Mouse (Mus musculus) MEL (cell line): ENCODE measurements around the gene Dnajc11. TPM values are rescaled to one million over a fixed set of nuclear protein-coding genes. Genes with fewer than 3 reads are reported as not detected.

ENCODE experiments used
- DNase-seq: peaks from one replicate; pipeline ENCODE4 v3.0.0; 2011; ENCODE audit warnings: low read depth, low spot score
- H3K27ac ChIP-seq: 2 replicates; pipeline ENCODE4 v1.5.1; 2012; ENCODE audit warnings: low read depth, mild to moderate bottlenecking, control low read depth, low read length, moderate library complexity; ENCODE audit not compliant: control insufficient read depth
- H3K27me3 ChIP-seq, 2 experiments: fragments of 150-350 bp in 1 of 2; sonication (generic) in 1 of 2; 2 replicates each; pipeline ENCODE4 v1.6.1; 2012; ENCODE audit warnings: low read length in 2 of 2, mild to moderate bottlenecking in 2 of 2, improper control_type of control experiment in 1 of 2, moderate library complexity in 1 of 2; ENCODE audit not compliant: insufficient read depth in 2 of 2, control insufficient read depth in 1 of 2
- H3K36me3 ChIP-seq, 2 experiments: 2 replicates each; pipeline ENCODE4 v1.6.1; 2012 to 2014; ENCODE audit warnings: low read length in 2 of 2, improper control_type of control experiment in 1 of 2, inconsistent platforms in 1 of 2, mild to moderate bottlenecking in 1 of 2; ENCODE audit not compliant: insufficient read depth in 2 of 2, control insufficient read depth in 1 of 2
- H3K4me1 ChIP-seq, 2 experiments: fragments of 150-350 bp in 1 of 2; sonication (generic) in 1 of 2; 2 replicates each; pipeline ENCODE4 v1.6.1; 2012; ENCODE audit warnings: low read length in 2 of 2, improper control_type of control experiment in 1 of 2, mild to moderate bottlenecking in 1 of 2; ENCODE audit not compliant: insufficient read depth in 2 of 2, control insufficient read depth in 1 of 2
- H3K4me3 ChIP-seq, 2 experiments: fragments of 150-350 bp in 1 of 2; sonication (generic) in 1 of 2; 2 replicates each; pipeline ENCODE4 v1.5.1; 2012; ENCODE audit warnings: low read depth in 2 of 2, low read length in 2 of 2, mild to moderate bottlenecking in 2 of 2, moderate library complexity in 2 of 2, control low read depth in 1 of 2, improper control_type of control experiment in 1 of 2; ENCODE audit not compliant: control insufficient read depth in 1 of 2, insufficient read depth in 1 of 2
- H3K79me2 ChIP-seq: 2 replicates; pipeline ENCODE4 v1.6.1; 2012; ENCODE audit warnings: mild to moderate bottlenecking, low read length, moderate library complexity; ENCODE audit not compliant: control insufficient read depth, poor library complexity, insufficient read depth
- H3K9ac ChIP-seq: 2 replicates; pipeline ENCODE4 v1.6.1; 2012; ENCODE audit warnings: low read depth, mild to moderate bottlenecking, control low read depth, low read length, moderate library complexity; ENCODE audit not compliant: control insufficient read depth, poor library complexity, severe bottlenecking
- H3K9me3 ChIP-seq: fragments of 150-350 bp; sonication (generic); replicated peaks from 2 replicates; pipeline ENCODE4 v1.6.1; 2012; ENCODE audit warnings: mild to moderate bottlenecking, low read length, improper control_type of control experiment, moderate library complexity; ENCODE audit not compliant: insufficient read depth
- BHLHE40 ChIP-seq: IDR thresholded peaks from 2 replicates; pipeline ENCODE4 v1.6.1; 2012; ENCODE audit warnings: low read depth, mild to moderate bottlenecking, inconsistent platforms, low read length, improper control_type of control experiment, borderline replicate concordance
- CHD1 ChIP-seq: IDR thresholded peaks from 2 replicates; pipeline ENCODE4 v1.6.1; 2012; ENCODE audit warnings: low read depth, mild to moderate bottlenecking, inconsistent platforms, low read length, improper control_type of control experiment
- CHD2 ChIP-seq: IDR thresholded peaks from 2 replicates; pipeline ENCODE4 v1.6.1; 2011; ENCODE audit warnings: low read length, improper control_type of control experiment
- CTCF ChIP-seq, 3 experiments: IDR thresholded peaks in 2 of 3; conservative IDR thresholded peaks in 1 of 3; 2 replicates each; pipeline ENCODE4 v1.5.1; 2011 to 2012; ENCODE audit warnings: low read length in 3 of 3, low read depth in 2 of 3, mild to moderate bottlenecking in 2 of 3, improper control_type of control experiment in 1 of 3, inconsistent platforms in 1 of 3, mixed read lengths in 1 of 3, moderate library complexity in 1 of 3; ENCODE audit not compliant: control insufficient read depth in 1 of 3, insufficient read depth in 1 of 3, poor library complexity in 1 of 3, severe bottlenecking in 1 of 3
- E2F4 ChIP-seq: IDR thresholded peaks from 2 replicates; pipeline ENCODE4 v1.6.1; 2011; ENCODE audit warnings: low read depth, low read length, improper control_type of control experiment, borderline replicate concordance
- ELF1 ChIP-seq: IDR thresholded peaks from 2 replicates; pipeline ENCODE4 v1.6.1; 2014; ENCODE audit warnings: low read depth, mild to moderate bottlenecking, inconsistent platforms, low read length, improper control_type of control experiment, moderate library complexity
- EP300 ChIP-seq, 2 experiments: IDR thresholded peaks; 2 replicates each; pipeline ENCODE4 v1.6.1; 2011; ENCODE audit warnings: improper control_type of control experiment in 2 of 2, low read length in 2 of 2, low read depth in 1 of 2, mild to moderate bottlenecking in 1 of 2
- GATA1 ChIP-seq: IDR thresholded peaks from 2 replicates; pipeline ENCODE4 v1.6.1; 2011; ENCODE audit warnings: low read depth, low read length, improper control_type of control experiment
- JUND ChIP-seq: IDR thresholded peaks from 2 replicates; pipeline ENCODE4 v1.6.1; 2011; ENCODE audit warnings: low read depth, mild to moderate bottlenecking, improper control_type of control experiment, low read length
- KAT2A ChIP-seq: conservative IDR thresholded peaks from 2 replicates; pipeline ENCODE4 v1.6.1; 2012; ENCODE audit warnings: low read depth, low read length, improper control_type of control experiment, inconsistent platforms
- MAFK ChIP-seq: IDR thresholded peaks from 2 replicates; pipeline ENCODE4 v1.6.1; 2011; ENCODE audit warnings: low read depth, mild to moderate bottlenecking, low read length, improper control_type of control experiment, borderline replicate concordance
- MAX ChIP-seq: IDR thresholded peaks from 2 replicates; pipeline ENCODE4 v1.6.1; 2011; ENCODE audit warnings: low read length, improper control_type of control experiment
- MAZ ChIP-seq: IDR thresholded peaks from 2 replicates; pipeline ENCODE4 v1.6.1; 2012; ENCODE audit warnings: low read depth, mild to moderate bottlenecking, inconsistent platforms, low read length, improper control_type of control experiment
- MEF2A ChIP-seq: IDR thresholded peaks from 2 replicates; pipeline ENCODE4 v1.6.1; 2014; ENCODE audit warnings: low read depth, mild to moderate bottlenecking, inconsistent platforms, low read length, improper control_type of control experiment; ENCODE audit not compliant: poor library complexity, insufficient replicate concordance, severe bottlenecking; ENCODE audit errors: extremely low read depth
- NELFE ChIP-seq: IDR thresholded peaks from 2 replicates; pipeline ENCODE4 v1.6.1; 2011; ENCODE audit warnings: low read depth, low read length, improper control_type of control experiment
- NRF1 ChIP-seq: IDR thresholded peaks from 2 replicates; pipeline ENCODE4 v1.6.1; 2014; ENCODE audit warnings: low read depth, mild to moderate bottlenecking, inconsistent platforms, low read length, improper control_type of control experiment, moderate library complexity; ENCODE audit not compliant: poor library complexity, insufficient read depth, severe bottlenecking
- POLR2AphosphoS2 ChIP-seq: IDR thresholded peaks from 2 replicates; pipeline ENCODE4 v1.6.1; 2011; ENCODE audit warnings: low read length, improper control_type of control experiment
- RAD21 ChIP-seq: IDR thresholded peaks from 2 replicates; pipeline ENCODE4 v1.6.1; 2011; ENCODE audit warnings: mild to moderate bottlenecking, low read depth, low read length, improper control_type of control experiment
- RCOR1 ChIP-seq: IDR thresholded peaks from 2 replicates; pipeline ENCODE4 v1.6.1; 2012; ENCODE audit warnings: low read depth, mild to moderate bottlenecking, inconsistent platforms, low read length, improper control_type of control experiment
- SMC3 ChIP-seq: IDR thresholded peaks from 2 replicates; pipeline ENCODE4 v1.6.1; 2011; ENCODE audit warnings: low read depth, low read length, improper control_type of control experiment
- TAL1 ChIP-seq: IDR thresholded peaks from 2 replicates; pipeline ENCODE4 v1.6.1; 2012; ENCODE audit warnings: mild to moderate bottlenecking, inconsistent platforms, low read length, moderate library complexity, mixed read lengths
- TBP ChIP-seq: IDR thresholded peaks from 2 replicates; pipeline ENCODE4 v1.8.0; 2011; ENCODE audit warnings: low read depth, low read length, improper control_type of control experiment
- UBTF ChIP-seq: IDR thresholded peaks from 2 replicates; pipeline ENCODE4 v1.6.1; 2012; ENCODE audit warnings: low read depth, mild to moderate bottlenecking, inconsistent platforms, low read length, improper control_type of control experiment, moderate library complexity, borderline replicate concordance; ENCODE audit not compliant: insufficient read depth
- USF1 ChIP-seq: IDR thresholded peaks from 2 replicates; pipeline ENCODE4 v1.6.1; 2014; ENCODE audit warnings: low read depth, mild to moderate bottlenecking, inconsistent platforms, low read length, improper control_type of control experiment, moderate library complexity
- USF2 ChIP-seq, 2 experiments: IDR thresholded peaks; 2 replicates each; pipeline ENCODE4 v1.6.1; 2011 to 2012; ENCODE audit warnings: improper control_type of control experiment in 2 of 2, low read length in 2 of 2, borderline replicate concordance in 1 of 2, inconsistent platforms in 1 of 2, low read depth in 1 of 2, mild to moderate bottlenecking in 1 of 2; ENCODE audit not compliant: insufficient read depth in 1 of 2
- ZMIZ1 ChIP-seq: IDR thresholded peaks from 2 replicates; pipeline ENCODE4 v1.6.1; 2012; ENCODE audit warnings: low read depth, mild to moderate bottlenecking, inconsistent platforms, low read length, improper control_type of control experiment, moderate library complexity
- ZNF384 ChIP-seq: IDR thresholded peaks from 2 replicates; pipeline ENCODE4 v1.6.1; 2012; ENCODE audit warnings: low read depth, mild to moderate bottlenecking, inconsistent platforms, low read length, improper control_type of control experiment
- polyA plus RNA-seq, 2 experiments: library from polyadenylated mRNA; stranded (reverse) in 1 of 2; unstranded in 1 of 2; fragments of >175 nt in 1 of 2; fragments of >200 nt in 1 of 2; gene quantifications; 2 replicates each; pipeline versions ENCODE4 v1.2.1 to v1.2.4; 2012; ENCODE audit warnings: low replicate concordance in 2 of 2, low read depth in 1 of 2; ENCODE audit not compliant: insufficient read length in 2 of 2, insufficient read depth in 1 of 2, missing spikeins in 1 of 2
- total RNA-seq: library from RNA; depleted of rRNA; stranded (reverse); fragments of 300-350 nt; gene quantifications from 2 replicates; pipeline ENCODE4 v1.2.3, GENCODE M21; 2012

The Dnajc11 gene
- total and polyA plus RNA-seq, 3 experiments: 128 to 278 (median 157) TPM

DNA sequence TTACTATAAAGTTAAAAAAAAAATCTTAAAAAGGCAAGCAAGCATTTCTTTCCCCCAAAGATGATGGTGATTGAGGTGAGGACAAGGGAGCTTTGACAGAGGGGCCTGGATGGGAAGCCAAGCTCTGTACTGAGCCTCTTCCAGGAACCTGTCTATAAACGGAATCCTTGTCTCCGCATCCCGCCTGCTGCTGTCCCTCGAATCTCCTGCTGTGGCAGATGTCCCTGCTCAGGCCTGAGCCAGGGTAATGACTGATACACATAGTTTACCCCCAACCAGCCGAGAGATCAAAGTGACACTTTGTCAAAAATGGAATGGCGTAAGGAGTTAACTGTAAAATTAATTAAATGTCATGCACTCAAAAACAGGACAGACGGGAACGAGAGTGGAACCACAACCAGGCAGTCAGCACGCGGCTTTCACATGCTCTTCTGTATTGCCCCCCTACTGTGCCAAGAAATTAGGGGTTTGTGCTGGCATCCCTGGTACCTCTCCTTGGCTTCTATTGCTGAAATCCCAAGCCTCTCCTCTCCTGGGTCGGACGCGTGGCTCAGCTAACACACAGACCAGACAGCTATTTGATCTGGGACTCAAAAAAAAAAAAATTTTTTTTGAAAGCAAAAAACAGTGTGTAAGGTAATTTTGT lies 34.8 kb upstream of the Dnajc11 start:
- no peak overlapping the region for H3K9ac ChIP-seq
- peaks cover 0 to 15% of the 10 kb centered on the region in 2 experiments; a peak in 2 of 4 replicates for H3K36me3 ChIP-seq
- H3K4me1 ChIP-seq: peaks cover 7 to 17% of the 10 kb centered on the region in 2 experiments
- no peaks in the 10 kb centered on the region for H3K27me3 ChIP-seq
- TF ChIP-seq SMC3 (no peak), NELFE (no peak), CTCF (IDR thresholded peaks at IDR 0.05 in 2 of 3, conservative IDR thresholded peaks at IDR 0.05 in 1 of 3; ENCODE audit: control insufficient read depth in 1 of 3, insufficient read depth in 1 of 3, low read depth in 2 of 3, low read length in 3 of 3, poor library complexity in 1 of 3, severe bottlenecking in 1 of 3) (no peak), MAZ (no peak), GATA1 (no peak), EP300 (IDR thresholded peaks at IDR 0.05; ENCODE audit: low read depth in 1 of 2, low read length in 2 of 2) (no peak), MAX (no peak), NRF1 (no peak), TAL1 (no peak), JUND (no peak), TBP (no peak), MEF2A (no peak), MAFK (no peak), RCOR1 (no peak), USF1 (no peak), CHD2 (no peak), ZNF384 (no peak), CHD1 (no peak), USF2 (IDR thresholded peaks at IDR 0.05; ENCODE audit: borderline replicate concordance in 1 of 2, insufficient read depth in 1 of 2, low read depth in 1 of 2, low read length in 2 of 2) (no peak)
- no peak overlapping the region for H3K27ac ChIP-seq
- no peaks in the 10 kb centered on the region for H3K9me3 ChIP-seq
- H3K4me3 ChIP-seq: no peak overlapping the region
- H3K79me2 ChIP-seq: no peaks in the 10 kb centered on the region
- DNase-seq: no peak

DNA sequence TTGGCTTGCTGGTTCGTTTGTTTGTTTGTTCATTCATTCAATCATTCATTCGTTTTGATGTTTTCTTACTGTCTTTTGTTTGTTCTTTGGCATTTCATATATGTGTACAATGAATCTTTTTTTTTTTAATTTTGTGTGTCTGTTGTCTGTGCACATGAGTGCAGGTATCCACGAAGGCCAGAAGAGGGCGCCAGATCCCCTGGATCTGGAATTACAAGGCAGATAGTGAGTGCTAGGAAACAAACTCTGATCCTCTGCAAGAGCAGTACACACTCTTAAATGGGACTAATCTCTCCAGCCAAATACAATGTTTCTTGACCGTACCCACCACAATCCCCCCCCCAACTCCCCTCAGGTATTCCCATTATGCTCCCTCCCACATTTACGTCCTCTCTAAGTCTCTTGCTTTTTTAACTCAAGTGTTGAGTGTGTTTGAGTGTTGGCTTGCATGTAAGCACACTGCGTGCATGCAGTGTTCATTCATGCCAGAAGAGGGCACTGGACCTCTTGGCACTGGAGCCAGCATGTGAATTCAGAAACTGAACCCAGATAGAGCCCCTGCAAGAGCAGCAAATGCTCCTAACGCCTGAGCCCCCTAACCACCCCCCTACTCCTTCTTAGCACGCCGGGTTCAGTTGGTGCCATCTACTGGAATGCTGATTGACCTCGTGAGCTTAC lies 33.6 kb upstream of the Dnajc11 start:
- Histone ChIP-seq H3K27me3 (no peaks in the 10 kb centered on the region), H3K4me3 (no peak overlapping the region), H3K27ac (no peak overlapping the region), H3K9me3 (no peaks in the 10 kb centered on the region), H3K4me1 (peaks cover 13 to 25% of the 10 kb centered on the region in 2 experiments), H3K9ac (no peak overlapping the region), H3K36me3 (peaks cover 0 to 22% of the 10 kb centered on the region in 2 experiments; a peak in 2 of 4 replicates), H3K79me2 (no peaks in the 10 kb centered on the region)
- peak; percentile 80 for DNase-seq
- TF ChIP-seq CTCF (IDR thresholded peaks at IDR 0.05 in 2 of 3, conservative IDR thresholded peaks at IDR 0.05 in 1 of 3; ENCODE audit: control insufficient read depth in 1 of 3, insufficient read depth in 1 of 3, low read depth in 2 of 3, low read length in 3 of 3, poor library complexity in 1 of 3, severe bottlenecking in 1 of 3) (peak; percentile 61 to 70 (median 64)), MAFK (no peak), USF1 (no peak), ZNF384 (peak; percentile 64), BHLHE40 (no peak), SMC3 (peak; percentile 59), NELFE (no peak), E2F4 (no peak), RAD21 (peak; percentile 47), USF2 (IDR thresholded peaks at IDR 0.05; ENCODE audit: borderline replicate concordance in 1 of 2, insufficient read depth in 1 of 2, low read depth in 1 of 2, low read length in 2 of 2) (no peak), CHD1 (no peak), KAT2A (no peak), MEF2A (no peak), NRF1 (no peak), POLR2AphosphoS2 (no peak), ELF1 (no peak), ZMIZ1 (no peak), UBTF (no peak), CHD2 (no peak)
